Mouse (Mus musculus): ENCODE data around the gene Cmas. TPM values are rescaled to one million over a fixed set of nuclear protein-coding genes. Genes with fewer than 3 reads are reported as not detected.

Cmas gene
- polyA plus RNA-seq, 1 experiment, result 39.5 TPM

GRCm38 (mm10) chr6:142738637-142739036 is 17.8 kb upstream of the Cmas start:
- no peaks in the 10 kb centered on the region for H3K4me1 ChIP-seq (ENCODE audit: control insufficient read depth, insufficient read depth, insufficient read length, low read length)
- WGBS, result 69% methylated on average over 6 of the region's 6 CpGs

GRCm38 (mm10) chr6:142741763-142742162 is 14.7 kb upstream of the Cmas start:
- no peaks in the 10 kb centered on the region for H3K36me3 ChIP-seq (ENCODE audit: control insufficient read depth, insufficient read depth, low read length)
- WGBS, result 88% methylated on average over 6 of the region's 6 CpGs
- no peaks in the 10 kb centered on the region for H3K27me3 ChIP-seq (ENCODE audit: control insufficient read depth, insufficient read depth, low read length)
- H3K4me3 ChIP-seq (ENCODE audit: low read depth, low read length), result no peak overlapping the region
- H3K27ac ChIP-seq (ENCODE audit: insufficient read depth, low read depth, low read length), result no peak overlapping the region
- no peaks in the 10 kb centered on the region for H3K4me1 ChIP-seq (ENCODE audit: control insufficient read depth, insufficient read depth, insufficient read length, low read length)
- TF ChIP-seq POLR2A (IDR thresholded peaks at IDR 0.05; ENCODE audit: low read depth, low read length), result no peak
- TF ChIP-seq CTCF (IDR thresholded peaks at IDR 0.05; ENCODE audit: extremely low read depth, insufficient read length, insufficient replicate concordance, low read depth, low read length), result no peak

More at GRCm38 (mm10) chr6:142738637-142739036, 17.8 kb upstream of the Cmas start:
- Histone ChIP-seq H3K27me3 (ENCODE audit: control insufficient read depth, insufficient read depth, low read length) (no peaks in the 10 kb centered on the region), H3K4me3 (ENCODE audit: low read depth, low read length) (no peak overlapping the region), H3K36me3 (ENCODE audit: control insufficient read depth, insufficient read depth, low read length) (no peaks in the 10 kb centered on the region), H3K27ac (ENCODE audit: insufficient read depth, low read depth, low read length) (no peak overlapping the region)
- TF ChIP-seq CTCF (IDR thresholded peaks at IDR 0.05; ENCODE audit: extremely low read depth, insufficient read length, insufficient replicate concordance, low read depth, low read length) (no peak), POLR2A (IDR thresholded peaks at IDR 0.05; ENCODE audit: low read depth, low read length) (no peak)

GRCm38 (mm10) chr6:142743193-142743592 is 13.3 kb upstream of the Cmas start:
- Histone ChIP-seq H3K27ac (ENCODE audit: insufficient read depth, low read depth, low read length) (no peak overlapping the region), H3K4me3 (ENCODE audit: low read depth, low read length) (no peak overlapping the region), H3K36me3 (ENCODE audit: control insufficient read depth, insufficient read depth, low read length) (no peaks in the 10 kb centered on the region), H3K27me3 (ENCODE audit: control insufficient read depth, insufficient read depth, low read length) (no peaks in the 10 kb centered on the region), H3K4me1 (ENCODE audit: control insufficient read depth, insufficient read depth, insufficient read length, low read length) (no peaks in the 10 kb centered on the region)
- 78% methylated on average over 4 of the region's 4 CpGs for WGBS
- TF ChIP-seq POLR2A (IDR thresholded peaks at IDR 0.05; ENCODE audit: low read depth, low read length) (no peak), CTCF (IDR thresholded peaks at IDR 0.05; ENCODE audit: extremely low read depth, insufficient read length, insufficient replicate concordance, low read depth, low read length) (no peak)

- TF ChIP-seq CTCF (IDR thresholded peaks at IDR 0.05; ENCODE audit: extremely low read depth, insufficient read length, insufficient replicate concordance, low read depth, low read length) (no peak), POLR2A (IDR thresholded peaks at IDR 0.05; ENCODE audit: low read depth, low read length) (no peak)
- 42% methylated on average over 5 of the region's 5 CpGs for WGBS
- Histone ChIP-seq H3K27me3 (ENCODE audit: control insufficient read depth, insufficient read depth, low read length) (no peaks in the 10 kb centered on the region), H3K4me1 (ENCODE audit: control insufficient read depth, insufficient read depth, insufficient read length, low read length) (peaks cover 7% of the 10 kb centered on the region; the same call in 1 of the 2 replicates), H3K36me3 (ENCODE audit: control insufficient read depth, insufficient read depth, low read length) (no peaks in the 10 kb centered on the region), H3K4me3 (ENCODE audit: low read depth, low read length) (no peak overlapping the region), H3K27ac (ENCODE audit: insufficient read depth, low read depth, low read length) (no peak overlapping the region)
These were observed 11.0 kb upstream of the Cmas start for GRCm38 (mm10) chr6:142745484-142745883.

GRCm38 (mm10) chr6:142746765-142747164 is 9.7 kb upstream of the Cmas start:
- Histone ChIP-seq H3K27me3 (ENCODE audit: control insufficient read depth, insufficient read depth, low read length) (no peaks in the 10 kb centered on the region), H3K4me1 (ENCODE audit: control insufficient read depth, insufficient read depth, insufficient read length, low read length) (peaks cover 7% of the 10 kb centered on the region; the same call in 1 of the 2 replicates), H3K36me3 (ENCODE audit: control insufficient read depth, insufficient read depth, low read length) (no peaks in the 10 kb centered on the region), H3K27ac (ENCODE audit: insufficient read depth, low read depth, low read length) (peak overlapping the region; percentile 12), H3K4me3 (ENCODE audit: low read depth, low read length) (no peak overlapping the region)
- no peak for TF ChIP-seq CTCF (IDR thresholded peaks at IDR 0.05; ENCODE audit: extremely low read depth, insufficient read length, insufficient replicate concordance, low read depth, low read length)
- TF ChIP-seq POLR2A (IDR thresholded peaks at IDR 0.05; ENCODE audit: low read depth, low read length), result no peak
- WGBS, result 72% methylated on average over 7 of the region's 7 CpGs

GRCm38 (mm10) chr6:142747165-142747564 is 9.3 kb upstream of the Cmas start:
- Histone ChIP-seq H3K27ac (ENCODE audit: insufficient read depth, low read depth, low read length) (peak overlapping the region; percentile 12; the same call in 1 of the 2 replicates), H3K4me3 (ENCODE audit: low read depth, low read length) (no peak overlapping the region), H3K4me1 (ENCODE audit: control insufficient read depth, insufficient read depth, insufficient read length, low read length) (peaks cover 7% of the 10 kb centered on the region; the same call in 1 of the 2 replicates), H3K27me3 (ENCODE audit: control insufficient read depth, insufficient read depth, low read length) (no peaks in the 10 kb centered on the region), H3K36me3 (ENCODE audit: control insufficient read depth, insufficient read depth, low read length) (no peaks in the 10 kb centered on the region)
- TF ChIP-seq CTCF (IDR thresholded peaks at IDR 0.05; ENCODE audit: extremely low read depth, insufficient read length, insufficient replicate concordance, low read depth, low read length) (no peak), POLR2A (IDR thresholded peaks at IDR 0.05; ENCODE audit: low read depth, low read length) (no peak)
- 70% methylated on average over 2 of the region's 2 CpGs for WGBS

- TF ChIP-seq POLR2A (IDR thresholded peaks at IDR 0.05; ENCODE audit: low read depth, low read length) (no peak), CTCF (IDR thresholded peaks at IDR 0.05; ENCODE audit: extremely low read depth, insufficient read length, insufficient replicate concordance, low read depth, low read length) (no peak)
- H3K27me3 ChIP-seq (ENCODE audit: control insufficient read depth, insufficient read depth, low read length), result no peaks in the 10 kb centered on the region
- 30% methylated on average over 8 of the region's 8 CpGs for WGBS
- H3K36me3 ChIP-seq (ENCODE audit: control insufficient read depth, insufficient read depth, low read length), result no peaks in the 10 kb centered on the region
- no peak overlapping the region for H3K27ac ChIP-seq (ENCODE audit: insufficient read depth, low read depth, low read length)
- peaks cover 10% of the 10 kb centered on the region; the same call in 1 of the 2 replicates for H3K4me1 ChIP-seq (ENCODE audit: control insufficient read depth, insufficient read depth, insufficient read length, low read length)
- H3K4me3 ChIP-seq (ENCODE audit: low read depth, low read length), result no peak overlapping the region
These were observed 8.3 kb upstream of the Cmas start for GRCm38 (mm10) chr6:142748057-142748708.

Data from small intestine, adult 2 months (tissue).